Mouse (Mus musculus) subcutaneous adipose tissue, adult 2 months (tissue): Measurements from ENCODE around the gene Olfr281. TPM values are rescaled to one million over a fixed set of nuclear protein-coding genes. Genes with fewer than 3 reads are reported as not detected.

ENCODE experiments used
- polyA plus RNA-seq: library from polyadenylated mRNA; depleted of rRNA; stranded (reverse); fragments of >200 nt; gene quantifications from 2 replicates; pipeline ENCODE4 v1.2.3, GENCODE M21; 2012; ENCODE audit warnings: low replicate concordance; rRNA removed

The Olfr281 gene
- polyA plus RNA-seq, result not detected in 2 replicates

GRCm38 (mm10) chr15:98452288-98452687, at the start of gene Olfr281:
Gene Olfr281 (plus strand): TSS chr15:98452588.

GRCm38 (mm10) chr15:98430925-98431324, 21.5 kb upstream of the Olfr281 start, which contains the start of gene Olfr282:
Gene Olfr282 (plus strand): TSS chr15:98431225.

GRCm38 (mm10) chr15:98469596-98469995, 17.2 kb downstream of the Olfr281 start, which contains the start of gene OR5BS1P:
Gene OR5BS1P (plus strand): TSS chr15:98469896.

GRCm38 (mm10) chr15:98482701-98483100, 30.3 kb downstream of the Olfr281 start, which contains the start of gene Lalba:
Gene Lalba (minus strand): TSS chr15:98482721.

GRCm38 (mm10) chr15:98492102-98492501, 39.7 kb downstream of the Olfr281 start, which contains the start of gene Olfr279:
Gene Olfr279 (plus strand): TSS chr15:98492402.

Other genes starting within 250 kb of the Olfr281 start
- gene Gm44579, start 231.6 kb upstream of the Olfr281 start, polyA plus RNA-seq, result not detected in 2 replicates
- gene Olfr287, start 231.5 kb upstream of the Olfr281 start, polyA plus RNA-seq, result not detected in 2 replicates
- not detected in 2 replicates for gene Olfr286, start 218.1 kb upstream of the Olfr281 start, polyA plus RNA-seq
- gene H1fnt, start 195.3 kb upstream of the Olfr281 start, polyA plus RNA-seq, result not detected in 2 replicates
- gene Zfp641, start 156.4 kb upstream of the Olfr281 start, polyA plus RNA-seq, result 2.9 and 4.3 TPM in 2 replicates
- not detected in 2 replicates for gene Olfr285, start 135.2 kb upstream of the Olfr281 start, polyA plus RNA-seq
- not detected in 2 replicates for gene Olfr284, start 111.6 kb upstream of the Olfr281 start, polyA plus RNA-seq
- gene Olfr283, start 71.6 kb upstream of the Olfr281 start, polyA plus RNA-seq, result not detected in 2 replicates
- gene Olfr282, start 21.4 kb upstream of the Olfr281 start, polyA plus RNA-seq, result not detected in 2 replicates
- not detected in 2 replicates for gene OR5BS1P, start 17.3 kb downstream of the Olfr281 start, polyA plus RNA-seq
- gene Lalba, start 30.1 kb downstream of the Olfr281 start, polyA plus RNA-seq, result 0.93 TPM in 1 of 2 replicates, not detected in the other
- not detected in 2 replicates for gene Olfr279, start 39.8 kb downstream of the Olfr281 start, polyA plus RNA-seq
- gene Kansl2, start 81.7 kb downstream of the Olfr281 start, polyA plus RNA-seq, result 34.5 and 55.4 TPM in 2 replicates
- 9.7 and 16.1 TPM in 2 replicates for gene Ccnt1, start 118.3 kb downstream of the Olfr281 start, polyA plus RNA-seq
- 0.73 TPM in 1 of 2 replicates, not detected in the other for gene 4930415O20Rik, start 118.4 kb downstream of the Olfr281 start, polyA plus RNA-seq
- 107 and 116 TPM in 2 replicates for gene Adcy6, start 157.5 kb downstream of the Olfr281 start, polyA plus RNA-seq
- 21.0 and 124 TPM in 2 replicates for gene Cacnb3, start 178.3 kb downstream of the Olfr281 start, polyA plus RNA-seq
- gene Ddx23, start 210.3 kb downstream of the Olfr281 start, polyA plus RNA-seq, result 29.0 and 48.5 TPM in 2 replicates
- 4.4 and 5.4 TPM in 2 replicates for gene Rnd1, start 224.9 kb downstream of the Olfr281 start, polyA plus RNA-seq